Mouse (Mus musculus): ENCODE measurements around the gene B4galt3.
"Not testable (repeated sequence)": the region's sequence is repeated elsewhere in the genome, so short reads cannot be mapped to it uniquely, and the experiment has no call there.

Gene B4galt3

GRCm38 (mm10) chr1:171240911-171241310, 29.2 kb upstream of the B4galt3 start:
- no peak for DNase-seq (ENCODE audit: low spot score)

GRCm38 (mm10) chr1:171241952-171242351, 28.2 kb upstream of the B4galt3 start:
- not testable (repeated sequence) for DNase-seq (ENCODE audit: low spot score)

GRCm38 (mm10) chr1:171245353-171245752, 24.8 kb upstream of the B4galt3 start:
- no peak for DNase-seq (ENCODE audit: low spot score)

GRCm38 (mm10) chr1:171246709-171247452, 23.2 kb upstream of the B4galt3 start:
- peak; percentile 99 for DNase-seq (ENCODE audit: low spot score)

- DNase-seq (ENCODE audit: low spot score) = no peak
Observed at GRCm38 (mm10) chr1:171247453-171247841, 22.7 kb upstream of the B4galt3 start.

GRCm38 (mm10) chr1:171247916-171248315, 22.2 kb upstream of the B4galt3 start:
- no peak for DNase-seq (ENCODE audit: low spot score)

GRCm38 (mm10) chr1:171248386-171249226, 21.5 kb upstream of the B4galt3 start:
- no peak for DNase-seq (ENCODE audit: low spot score)

GRCm38 (mm10) chr1:171249913-171250600, 20.1 kb upstream of the B4galt3 start, which contains the start of gene Adamts4:
Gene Adamts4 (plus strand): TSS chr1:171250421.
- no peak for DNase-seq (ENCODE audit: low spot score)

GRCm38 (mm10) chr1:171250680-171251593, 19.2 kb upstream of the B4galt3 start, which contains the start of gene Ndufs2:
Gene Ndufs2 (minus strand): TSS chr1:171251388.
- DNase-seq (ENCODE audit: low spot score) = no peak

- DNase-seq (ENCODE audit: low spot score) = no peak
Observed at GRCm38 (mm10) chr1:171251594-171252324, 18.4 kb upstream of the B4galt3 start.

GRCm38 (mm10) chr1:171252415-171252814, 17.7 kb upstream of the B4galt3 start:
- no peak for DNase-seq (ENCODE audit: low spot score)

- no peak for DNase-seq (ENCODE audit: low spot score)
Observed at GRCm38 (mm10) chr1:171256095-171256818, 13.9 kb upstream of the B4galt3 start.

- DNase-seq (ENCODE audit: low spot score) = peak; percentile 69
Observed at GRCm38 (mm10) chr1:171256937-171257548, 13.1 kb upstream of the B4galt3 start.

- no peak for DNase-seq (ENCODE audit: low spot score)
Observed at GRCm38 (mm10) chr1:171257781-171258180, 12.3 kb upstream of the B4galt3 start.

GRCm38 (mm10) chr1:171258921-171259320, 11.2 kb upstream of the B4galt3 start:
- DNase-seq (ENCODE audit: low spot score) = no peak

- DNase-seq (ENCODE audit: low spot score) = no peak
Observed at GRCm38 (mm10) chr1:171260316-171260715, 9.8 kb upstream of the B4galt3 start.

GRCm38 (mm10) chr1:171262594-171263130, 7.5 kb upstream of the B4galt3 start:
- peak; percentile 59 for DNase-seq (ENCODE audit: low spot score)

- peak; percentile 58 for DNase-seq (ENCODE audit: low spot score)
Observed at GRCm38 (mm10) chr1:171263185-171263611, 6.9 kb upstream of the B4galt3 start.

Data from lung, postnatal 25 days (tissue).